Mouse (Mus musculus) heart, embryonic 14.5 days (tissue): ENCODE results near the gene Ifitm7. TPM values are rescaled to one million over a fixed set of nuclear protein-coding genes. Genes with fewer than 3 reads are reported as not detected.
"Not testable (repeated sequence)": the region's sequence is repeated elsewhere in the genome, so short reads cannot be mapped to it uniquely, and the experiment has no call there.

ENCODE experiments used
- ATAC-seq: fragments of 200-750 bp; cut with Nextera tagmentation; 2 replicates; pipeline ENCODE4 v1.8.0; 2017; ENCODE audit warnings: low read depth, moderate TSS enrichment; ENCODE audit not compliant: insufficient number of reproducible peaks, insufficient read depth, low FRiP score
- H3K27ac ChIP-seq, 2 experiments: fragments of 200-500 bp in 1 of 2; fragments of 300-500 bp in 1 of 2; sonication (generic) in 1 of 2; replicated peaks in 1 of 2; 2 replicates each; pipeline ENCODE4 v1.5.1; 2012 to 2014; ENCODE audit warnings: low read depth in 2 of 2, low read length in 2 of 2, control low read depth in 1 of 2, mild to moderate bottlenecking in 1 of 2, mixed read lengths in 1 of 2; ENCODE audit not compliant: control insufficient read depth in 1 of 2, insufficient read depth in 1 of 2
- H3K27me3 ChIP-seq: fragments of 300-500 bp; sonication (generic); 2 replicates; pipeline ENCODE4 v1.6.1; 2014; ENCODE audit warnings: mild to moderate bottlenecking, low read length, control low read depth; ENCODE audit not compliant: control insufficient read depth, insufficient read depth
- H3K36me3 ChIP-seq: fragments of 300-500 bp; sonication (generic); 2 replicates; pipeline ENCODE4 v1.6.1; 2014; ENCODE audit warnings: mild to moderate bottlenecking, control low read depth, low read length, mixed read lengths; ENCODE audit not compliant: control insufficient read depth, insufficient read depth
- H3K4me1 ChIP-seq, 2 experiments: fragments of 200-500 bp in 1 of 2; fragments of 300-500 bp in 1 of 2; sonication (generic) in 1 of 2; 2 replicates each; pipeline ENCODE4 v1.6.1; 2012 to 2014; ENCODE audit warnings: low read length in 2 of 2, control low read depth in 1 of 2, mixed read lengths in 1 of 2; ENCODE audit not compliant: control insufficient read depth in 2 of 2, insufficient read depth in 2 of 2
- H3K4me2 ChIP-seq: fragments of 300-500 bp; sonication (generic); 2 replicates; pipeline ENCODE4 v1.6.1; 2014; ENCODE audit warnings: mild to moderate bottlenecking, low read length
- H3K4me3 ChIP-seq, 2 experiments: fragments of 200-500 bp in 1 of 2; fragments of 300-500 bp in 1 of 2; sonication (generic) in 1 of 2; 2 replicates each; pipeline ENCODE4 v1.5.1; 2012 to 2014; ENCODE audit warnings: low read length in 2 of 2, mild to moderate bottlenecking in 2 of 2, control low read depth in 1 of 2, low read depth in 1 of 2, moderate library complexity in 1 of 2; ENCODE audit not compliant: control insufficient read depth in 1 of 2, insufficient read depth in 1 of 2
- H3K9ac ChIP-seq: fragments of 300-500 bp; sonication (generic); 2 replicates; pipeline ENCODE4 v1.6.1; 2014; ENCODE audit warnings: mild to moderate bottlenecking, low read length
- H3K9me3 ChIP-seq: fragments of 300-500 bp; sonication (generic); 2 replicates; pipeline ENCODE4 v1.6.1; 2016; ENCODE audit warnings: low read length, control low read depth; ENCODE audit not compliant: control insufficient read depth
- WGBS: fragments of 180-500 bp; shearing (Covaris S2); extraction: QIAGEN DNeasy Blood & Tissue Kit; methylation state at CpG from one replicate; pipeline ENCODE4 v1.1.7; 2014; 5-methylcytosine and 5-hydroxymethylcytosine counted together
- polyA plus RNA-seq: library from polyadenylated mRNA; unstranded; fragments of >200 nt; fragmentation: Nextera tagmentation; extraction: Ambion mirVana; gene quantifications from 2 replicates; pipeline ENCODE4 v1.2.1, GENCODE M21; 2014

The Ifitm7 gene
- polyA plus RNA-seq, 1 experiment from 2014 or later = not detected

DNA sequence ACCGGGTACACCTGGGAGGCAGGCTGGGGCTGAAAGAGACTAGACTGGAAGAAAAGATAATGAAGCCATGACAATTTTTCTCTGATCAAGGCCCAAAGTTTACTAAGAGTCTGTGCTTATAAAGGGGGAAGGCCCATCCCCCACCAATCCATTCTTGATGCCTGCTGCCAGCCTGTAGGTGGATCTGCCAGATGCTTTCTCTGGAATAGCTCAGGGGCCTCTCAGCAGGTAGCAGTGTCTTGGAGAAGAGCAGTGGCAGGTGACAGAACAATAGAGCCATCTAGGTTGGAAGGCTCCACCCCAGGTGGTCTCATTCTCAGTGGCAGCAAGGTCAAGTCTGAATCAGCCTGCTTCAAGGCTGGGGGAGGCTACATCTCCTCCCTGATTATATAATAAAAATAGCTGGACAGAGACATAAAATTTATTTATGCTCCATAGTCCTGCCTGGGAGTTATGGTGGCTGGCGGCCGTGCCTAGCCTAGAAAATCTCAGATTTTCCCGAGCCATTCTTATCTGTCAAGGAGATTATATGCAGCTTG, 10.3 kb downstream of the Ifitm7 start:
- not testable (repeated sequence) for ATAC-seq, H3K27ac ChIP-seq, H3K9ac ChIP-seq, H3K27me3 ChIP-seq, H3K4me3 ChIP-seq, H3K36me3 ChIP-seq, H3K4me1 ChIP-seq, H3K9me3 ChIP-seq, H3K4me2 ChIP-seq
- WGBS = 80% methylated on average over 4 of the region's 4 CpGs

DNA sequence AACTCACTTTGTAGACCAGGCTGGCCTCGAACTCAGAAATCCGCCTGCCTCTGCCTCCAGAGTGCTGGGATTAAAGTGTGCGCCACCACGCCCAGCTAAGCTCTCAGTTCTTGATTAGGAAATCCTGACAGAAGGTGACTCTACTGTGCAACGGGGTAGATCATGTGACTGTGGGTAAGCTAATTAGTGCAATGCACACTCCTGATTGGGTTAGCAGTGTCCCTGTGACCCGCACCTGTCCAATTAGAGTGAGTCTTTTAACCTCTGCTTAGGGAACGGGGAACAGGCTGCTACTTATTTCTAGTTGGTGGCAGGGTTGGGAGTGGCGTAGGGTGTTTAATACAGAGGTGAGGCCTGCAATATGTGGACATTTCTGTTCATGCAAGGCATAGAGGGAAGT, 14.6 kb downstream of the Ifitm7 start:
- no peak overlapping the region for H3K4me2 ChIP-seq
- H3K4me1 ChIP-seq = no peaks in the 10 kb centered on the region
- H3K9ac ChIP-seq = no peak overlapping the region
- H3K9me3 ChIP-seq = no peaks in the 10 kb centered on the region
- H3K27ac ChIP-seq = no peak overlapping the region
- ATAC-seq = no peak
- no peaks in the 10 kb centered on the region for H3K36me3 ChIP-seq
- H3K4me3 ChIP-seq = no peak overlapping the region
- 88% methylated on average over 8 of the region's 8 CpGs for WGBS
- no peaks in the 10 kb centered on the region for H3K27me3 ChIP-seq

DNA sequence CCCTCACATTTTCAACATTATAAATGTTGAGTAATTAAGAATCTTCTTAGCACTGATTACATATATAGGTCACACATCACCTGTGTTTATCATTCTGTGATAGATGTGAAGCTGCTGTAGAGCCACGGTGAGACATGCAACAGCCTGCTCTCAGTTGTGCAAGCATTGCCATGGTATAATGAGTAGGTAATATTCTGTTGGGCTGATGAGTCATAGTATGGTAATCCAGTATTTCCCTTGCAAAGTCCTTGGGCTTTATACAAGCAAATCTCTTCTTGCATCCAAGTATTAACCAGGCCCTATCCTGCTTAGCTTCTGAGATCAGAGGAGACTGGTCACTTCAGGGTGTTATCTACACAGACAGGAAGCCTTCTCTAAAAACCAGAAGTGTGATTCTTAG, 17.6 kb downstream of the Ifitm7 start:
- Histone ChIP-seq H3K4me2 (no peak overlapping the region), H3K27me3 (no peaks in the 10 kb centered on the region), H3K9ac (no peak overlapping the region), H3K9me3 (no peaks in the 10 kb centered on the region), H3K36me3 (no peaks in the 10 kb centered on the region), H3K27ac (no peak overlapping the region), H3K4me1 (no peaks in the 10 kb centered on the region), H3K4me3 (no peak overlapping the region)
- 80% methylated on average over 1 of the region's 1 CpGs for WGBS
- ATAC-seq = no peak

DNA sequence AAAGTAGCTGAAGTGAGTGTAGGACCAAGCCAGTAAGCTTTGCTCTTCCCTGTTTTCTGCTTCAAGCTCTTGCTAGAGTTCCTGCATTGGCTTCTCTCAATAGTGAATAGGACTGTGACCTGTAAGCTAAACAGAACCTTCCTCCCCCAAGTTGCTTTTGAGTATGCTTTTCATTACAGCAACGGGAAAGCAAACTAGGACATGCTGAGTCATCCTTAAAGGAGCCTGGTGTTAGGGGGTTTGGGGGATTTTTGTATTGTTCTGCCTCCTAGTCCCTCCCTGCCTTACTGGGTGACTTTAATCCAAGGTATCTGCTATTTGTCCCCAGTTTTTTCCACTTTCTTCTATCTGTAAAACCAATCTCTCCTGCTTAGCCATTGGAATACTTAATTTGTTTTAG, 24.6 kb downstream of the Ifitm7 start:
- ATAC-seq = no peak

DNA sequence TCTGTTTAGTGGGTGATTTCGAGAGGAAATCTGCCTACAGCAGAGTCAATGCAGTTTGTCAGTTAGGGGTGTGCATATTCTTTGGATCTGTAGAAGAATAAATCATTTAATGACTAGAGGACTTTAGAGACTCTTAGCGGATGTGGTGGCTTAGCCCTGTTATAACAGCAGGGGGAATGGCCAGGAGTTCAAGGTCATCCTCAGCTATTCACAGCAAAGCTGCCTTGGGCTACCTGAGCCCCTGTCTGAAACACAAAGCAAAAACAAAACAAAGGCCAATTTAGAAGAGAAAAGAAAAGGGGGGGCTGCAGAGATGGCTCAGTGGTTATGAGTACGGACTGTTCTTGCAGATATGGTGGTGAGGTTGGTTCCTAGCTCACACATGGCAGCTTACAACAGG, 35.4 kb downstream of the Ifitm7 start:
- Histone ChIP-seq H3K4me2 (no peak overlapping the region), H3K36me3 (no peaks in the 10 kb centered on the region), H3K9me3 (no peaks in the 10 kb centered on the region), H3K9ac (no peak overlapping the region), H3K27ac (no peak overlapping the region), H3K27me3 (no peaks in the 10 kb centered on the region), H3K4me1 (no peaks in the 10 kb centered on the region), H3K4me3 (no peak overlapping the region)
- 73% methylated on average over 3 of the region's 3 CpGs for WGBS
- ATAC-seq = no peak

More for the DNA sequence above, 24.6 kb downstream of the Ifitm7 start:
- Histone ChIP-seq H3K4me2 (no peak overlapping the region), H3K36me3 (no peaks in the 10 kb centered on the region), H3K27ac (no peak overlapping the region), H3K9ac (no peak overlapping the region), H3K4me3 (no peak overlapping the region), H3K9me3 (no peaks in the 10 kb centered on the region), H3K4me1 (no peaks in the 10 kb centered on the region; a peak in 1 of 4 replicates), H3K27me3 (no peaks in the 10 kb centered on the region)
- WGBS = 16% methylated on average over 1 of the region's 1 CpGs

DNA sequence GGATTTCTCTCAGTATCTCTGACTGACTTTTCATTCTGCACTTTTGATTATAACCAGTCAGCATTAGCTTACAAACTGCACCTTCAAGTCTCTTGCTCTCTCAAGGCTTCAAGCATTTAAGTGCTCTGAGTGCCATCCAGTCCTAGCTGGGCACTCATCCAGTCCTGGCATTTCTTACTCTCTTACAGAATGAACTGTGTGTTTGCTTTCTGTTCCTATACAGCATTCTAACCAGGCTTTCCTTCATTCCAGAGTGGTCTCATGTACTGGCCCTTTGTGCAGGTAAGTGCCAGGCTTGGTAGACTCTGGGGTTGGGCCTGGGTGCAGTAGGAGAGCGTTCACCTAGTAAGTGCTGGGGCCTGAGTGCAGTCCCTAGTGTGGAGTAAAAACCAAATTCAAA, 40.4 kb downstream of the Ifitm7 start:
- ATAC-seq = no peak

DNA sequence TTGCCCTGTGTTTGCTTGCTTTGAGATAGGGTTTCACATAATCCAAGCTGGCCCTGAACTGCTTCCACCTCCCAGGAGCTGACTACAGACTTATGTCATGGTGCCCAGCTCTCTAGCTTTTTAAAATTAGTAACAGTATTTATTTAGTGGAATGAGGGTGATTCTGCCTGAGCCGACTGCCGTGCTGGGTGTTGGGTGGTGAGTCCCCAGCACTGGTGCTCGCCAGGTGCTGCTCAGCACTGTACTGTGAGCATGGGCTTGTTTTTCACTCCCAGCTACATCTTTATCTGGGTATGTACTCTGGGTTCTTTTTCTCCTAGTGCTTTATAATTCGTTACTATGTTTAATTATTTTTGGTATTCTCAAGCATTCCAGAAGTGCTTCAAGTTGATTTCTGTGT, 41.5 kb downstream of the Ifitm7 start:
- Histone ChIP-seq H3K4me3 (no peak overlapping the region), H3K4me2 (no peak overlapping the region), H3K27me3 (peaks cover 11% of the 10 kb centered on the region), H3K4me1 (peaks cover 2 to 5% of the 10 kb centered on the region in 2 experiments; a peak in 1 of 4 replicates), H3K9me3 (no peaks in the 10 kb centered on the region), H3K9ac (no peak overlapping the region), H3K27ac (no peak overlapping the region), H3K36me3 (no peaks in the 10 kb centered on the region)
- WGBS = 55% methylated on average over 4 of the region's 4 CpGs
- no peak for ATAC-seq

More for the DNA sequence above, 40.4 kb downstream of the Ifitm7 start:
- 80% methylated on average over 1 of the region's 1 CpGs for WGBS
- no peak overlapping the region for H3K4me3 ChIP-seq
- no peaks in the 10 kb centered on the region for H3K9me3 ChIP-seq
- no peak overlapping the region for H3K9ac ChIP-seq
- no peak overlapping the region for H3K27ac ChIP-seq
- peaks cover 6% of the 10 kb centered on the region for H3K27me3 ChIP-seq
- 0 out of 4 replicates have a peak, but pooled peaks cover 0 to 2% of the 10 kb centered on the region in 2 experiments for H3K4me1 ChIP-seq
- H3K36me3 ChIP-seq = no peaks in the 10 kb centered on the region
- no peak overlapping the region for H3K4me2 ChIP-seq

DNA sequence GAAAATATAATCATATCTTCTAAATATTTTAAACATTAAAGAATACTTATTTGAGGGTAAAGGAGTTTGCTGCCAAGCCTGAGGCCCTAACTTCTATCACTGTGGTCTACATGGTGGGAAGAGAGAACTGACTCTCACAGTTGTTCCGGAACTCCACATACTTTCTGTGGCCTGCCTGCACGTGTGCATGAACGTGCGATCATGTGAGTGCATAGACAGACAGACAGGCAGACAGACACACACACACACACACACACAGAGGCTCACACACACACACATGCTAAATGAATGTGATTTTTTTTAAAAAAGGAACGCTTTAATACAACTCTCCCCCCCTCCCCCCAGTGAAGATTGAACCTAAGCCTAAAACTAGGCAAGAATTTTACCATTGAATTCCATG, 41.9 kb downstream of the Ifitm7 start:
- H3K27ac ChIP-seq = no peak overlapping the region
- no peaks in the 10 kb centered on the region for H3K36me3 ChIP-seq
- no peak overlapping the region for H3K4me2 ChIP-seq
- no peaks in the 10 kb centered on the region for H3K9me3 ChIP-seq
- no peak for ATAC-seq
- no peak overlapping the region for H3K4me3 ChIP-seq
- 80% methylated on average over 5 of the region's 5 CpGs for WGBS
- H3K9ac ChIP-seq = no peak overlapping the region
- peaks cover 11% of the 10 kb centered on the region for H3K27me3 ChIP-seq
- H3K4me1 ChIP-seq = peaks cover 2 to 5% of the 10 kb centered on the region in 2 experiments; a peak in 1 of 4 replicates
